Mouse (Mus musculus) right cerebral cortex, postnatal 36 days (tissue): ENCODE measurements at regions not wholly inside any gene's neighbourhood (a gene's known extent, or its start where the extent isn't known, plus 50 kb on each side); places are given as distances from the start of the nearest gene placed in this dataset.
"Not testable (repeated sequence)": the region's sequence is repeated elsewhere in the genome, so short reads cannot be mapped to it uniquely, and the experiment has no call there.

ENCODE experiments used
- DNase-seq, 2 experiments: peaks; one replicate each; pipeline ENCODE4 v3.0.0; 2022; ENCODE audit warnings: low spot score in 2 of 2, mixed read lengths in 1 of 2

DNA sequence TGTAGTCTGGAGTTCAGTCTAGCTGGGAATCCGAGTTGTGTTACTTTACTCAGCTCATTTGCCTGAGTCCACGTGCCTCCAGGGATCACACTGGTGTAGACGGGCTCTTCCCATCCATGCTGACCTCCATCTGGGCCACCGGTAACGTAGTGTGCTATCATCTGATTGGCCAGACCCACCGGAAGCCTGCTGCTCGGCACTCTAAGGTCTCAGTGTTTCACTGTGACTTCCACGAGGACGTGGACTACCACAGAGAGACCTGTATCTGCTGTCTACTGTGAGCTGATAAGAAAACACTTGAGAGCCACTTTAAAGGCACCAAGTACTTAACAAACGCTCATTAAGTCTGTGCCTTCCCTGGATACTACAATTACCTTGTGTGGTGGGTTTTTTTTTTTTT, 262.8 kb upstream of the Nr5a2 start:
- DNase-seq: no peak

DNA sequence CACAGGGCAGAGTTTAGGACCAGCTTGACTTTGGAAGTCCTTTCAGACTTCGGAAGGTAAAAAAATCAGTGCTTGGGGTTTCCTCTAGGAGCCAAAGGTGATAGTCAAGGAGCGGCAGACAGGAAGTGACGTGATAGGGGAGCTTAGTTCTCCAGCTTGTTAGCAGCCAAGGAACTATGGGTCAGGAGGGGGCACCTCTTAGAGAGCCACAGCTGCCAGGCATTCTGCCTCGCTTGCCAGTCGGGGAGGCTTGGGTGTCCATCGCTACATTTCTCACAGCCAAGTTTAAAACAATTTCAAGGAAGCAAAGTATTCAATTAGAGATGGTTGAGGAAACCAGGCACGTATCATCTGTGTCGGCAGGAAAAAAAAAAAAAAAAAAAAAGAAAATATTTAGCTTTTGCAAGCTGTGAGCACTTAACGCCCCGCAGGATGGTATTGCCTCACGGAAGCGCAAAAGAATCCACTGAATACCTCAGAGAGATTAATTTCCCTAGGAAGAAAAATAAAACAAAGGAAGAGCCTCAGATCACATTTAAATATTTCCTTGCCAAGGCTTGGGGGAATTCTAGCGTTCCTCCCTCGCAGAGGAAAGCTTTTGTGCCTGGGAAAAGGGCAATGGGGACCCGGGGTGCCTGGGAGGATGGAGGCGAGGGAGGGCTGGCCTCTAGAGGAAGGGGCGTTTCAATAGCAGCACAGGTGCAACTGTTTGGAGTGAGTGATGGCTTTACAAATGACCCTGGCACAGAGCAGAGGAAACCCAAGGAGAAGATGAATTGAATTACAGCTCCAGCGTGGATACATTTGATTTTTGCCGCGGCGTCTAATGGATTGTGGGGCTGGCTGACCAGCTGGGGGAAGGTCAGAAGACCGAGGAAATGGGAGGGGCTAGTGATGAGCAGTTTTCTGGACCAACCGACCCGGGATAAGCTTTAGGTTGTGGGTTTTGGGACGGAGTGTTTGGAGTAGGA, 261.1 kb upstream of the Nr5a2 start:
- no peak for DNase-seq

DNA sequence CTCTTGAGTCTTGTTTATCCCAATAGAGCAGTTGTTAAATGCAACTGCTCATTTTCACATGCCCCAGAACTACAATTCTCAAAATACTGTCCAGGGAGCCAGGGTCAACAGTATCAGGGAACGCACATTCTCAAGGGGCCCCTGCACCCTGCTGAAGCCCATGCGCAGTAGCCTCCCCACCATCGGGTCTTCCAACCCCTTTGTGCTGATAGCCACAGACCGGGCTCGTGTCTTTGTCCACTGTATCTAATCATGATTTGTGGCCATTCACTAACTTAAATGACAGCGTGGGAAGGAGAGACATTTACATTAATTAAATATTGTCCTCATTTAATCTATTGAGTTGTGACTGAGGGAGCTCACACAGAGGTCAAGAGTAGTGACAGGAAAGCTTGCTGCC, 260.0 kb upstream of the Nr5a2 start:
- no peak for DNase-seq

DNA sequence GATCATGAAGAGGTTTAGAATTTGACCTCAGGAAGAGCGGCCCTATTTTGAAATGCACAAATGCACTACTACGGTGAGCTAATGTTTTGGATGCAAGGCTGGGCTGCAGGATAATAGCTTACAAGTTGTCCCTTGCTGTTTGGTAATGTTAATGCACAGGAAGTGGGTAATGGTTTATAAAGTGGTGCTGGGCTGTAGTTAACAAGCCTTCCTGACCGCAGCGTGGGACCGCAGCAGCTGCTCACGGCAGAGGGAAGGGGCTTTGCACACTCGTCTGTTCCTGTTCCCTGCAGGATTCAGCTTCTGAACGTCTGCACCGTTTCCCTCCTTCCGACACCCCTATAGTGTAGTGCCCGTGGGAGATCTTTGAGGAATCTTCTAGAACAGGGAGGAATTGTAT, 258.4 kb upstream of the Nr5a2 start:
- no peak for DNase-seq

DNA sequence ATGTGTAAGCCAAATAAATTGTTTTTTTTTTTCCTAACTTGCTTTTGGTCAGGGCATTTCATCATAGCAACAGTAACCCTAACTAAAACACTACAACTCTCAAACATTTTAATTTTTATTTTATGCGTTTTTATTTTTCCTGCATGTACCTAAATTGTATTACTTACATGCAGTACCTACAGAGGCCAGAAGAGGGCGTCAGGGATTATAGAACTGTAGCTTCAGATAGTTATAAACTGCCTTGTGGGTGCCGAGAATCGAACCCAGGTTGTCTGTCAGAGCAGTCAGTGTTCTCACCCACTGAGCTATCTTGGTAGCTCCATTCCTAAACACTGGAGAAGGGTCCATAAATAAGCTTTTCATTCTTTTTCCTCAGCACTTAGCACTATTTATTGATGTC, 257.8 kb upstream of the Nr5a2 start:
- DNase-seq: no peak

DNA sequence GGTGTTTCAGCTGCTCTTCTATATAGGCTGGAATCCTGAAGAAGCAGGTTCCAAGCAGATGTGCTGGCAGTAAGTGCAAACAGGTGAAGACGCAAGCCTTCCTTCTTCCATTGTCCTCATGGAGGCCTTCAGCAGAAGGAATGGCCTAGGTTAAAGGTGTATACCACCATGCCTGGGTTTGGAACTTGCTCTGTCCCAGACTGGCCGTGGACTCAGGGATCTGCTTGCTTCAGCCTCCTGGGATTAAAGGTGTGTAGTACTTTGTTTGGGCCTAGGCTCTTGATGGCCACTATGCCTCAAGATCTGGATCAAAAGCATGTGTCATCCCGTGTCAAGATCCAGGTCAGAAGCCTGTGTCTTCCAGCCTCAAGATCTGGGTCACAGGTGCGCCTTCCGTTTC, 257.0 kb upstream of the Nr5a2 start:
- DNase-seq: no peak

DNA sequence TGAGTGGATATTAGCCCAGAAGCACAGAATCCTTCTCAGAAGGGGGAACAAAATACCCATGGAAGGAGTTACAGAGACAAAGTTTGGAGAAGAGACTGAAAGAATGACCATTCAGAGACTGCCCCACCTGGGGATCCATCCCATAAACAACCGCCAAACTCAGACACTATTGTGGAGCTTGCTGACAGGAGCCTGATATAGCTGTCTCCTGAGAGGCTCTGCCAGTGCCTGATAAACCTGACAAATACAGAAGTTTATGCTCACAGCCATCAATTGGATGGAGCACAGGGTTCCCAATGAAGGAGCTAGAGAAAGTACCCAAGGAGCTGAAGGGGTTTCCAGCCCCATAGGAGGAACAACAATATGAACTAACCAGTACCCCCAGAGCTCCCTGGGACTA, 254.1 kb upstream of the Nr5a2 start:
- DNase-seq: not testable (repeated sequence)

DNA sequence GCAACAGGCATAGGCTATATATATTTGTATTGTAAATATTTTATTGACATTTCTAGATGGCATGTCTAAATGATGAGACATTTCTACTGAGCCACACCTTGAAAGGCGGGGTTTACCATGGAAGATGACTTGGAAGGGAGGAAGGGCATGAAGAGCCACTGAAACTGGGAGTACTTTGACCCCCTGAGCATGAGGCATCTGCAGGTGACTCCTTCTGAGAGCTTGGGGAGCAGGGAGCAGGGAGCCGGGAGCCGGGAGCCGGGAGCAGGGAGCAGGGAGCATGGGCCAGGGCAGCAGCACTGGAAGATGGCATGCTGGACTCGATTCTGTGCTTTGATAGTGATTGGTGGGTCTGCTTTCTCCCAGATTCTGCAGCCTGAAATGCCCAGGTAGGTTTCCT, 253.5 kb upstream of the Nr5a2 start:
- DNase-seq: no peak

DNA sequence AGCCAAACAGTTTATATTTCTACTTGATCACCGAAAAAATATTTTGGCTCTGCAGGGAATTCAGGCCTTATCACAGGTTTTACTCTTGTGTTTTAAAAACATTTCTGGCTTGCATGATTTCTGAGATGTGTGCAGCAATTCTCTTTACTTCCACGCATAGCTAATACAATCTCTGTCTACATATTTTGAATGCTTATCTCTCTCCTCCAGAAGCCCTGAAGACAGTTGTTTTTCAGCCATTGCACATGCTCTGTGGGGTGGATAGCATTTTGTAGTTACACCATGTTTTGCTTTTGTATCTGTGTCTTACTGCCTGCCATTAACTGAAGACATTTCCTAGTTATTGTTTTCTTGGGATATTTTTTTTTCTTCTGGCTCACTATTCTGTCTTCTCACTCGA, 252.6 kb upstream of the Nr5a2 start:
- no peak for DNase-seq

DNA sequence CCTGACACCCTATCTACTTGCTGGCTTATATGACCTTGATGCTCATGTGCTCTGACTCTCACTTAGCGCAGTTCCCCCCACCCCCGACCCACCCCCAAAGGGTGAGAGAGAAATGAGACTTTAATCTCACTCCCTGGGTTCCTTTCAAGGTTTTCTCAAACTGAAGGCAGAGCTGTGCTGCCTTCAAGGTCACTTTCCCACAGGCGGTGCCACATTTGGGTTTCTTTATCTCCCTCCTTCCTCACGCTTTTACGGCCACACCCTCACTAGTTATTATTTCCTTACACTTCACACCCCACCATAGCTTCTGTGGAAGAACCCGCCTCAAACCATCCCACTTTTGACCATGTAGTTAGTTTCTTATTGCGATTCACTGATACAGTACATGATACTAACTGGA, 244.1 kb upstream of the Nr5a2 start:
- DNase-seq: no peak

DNA sequence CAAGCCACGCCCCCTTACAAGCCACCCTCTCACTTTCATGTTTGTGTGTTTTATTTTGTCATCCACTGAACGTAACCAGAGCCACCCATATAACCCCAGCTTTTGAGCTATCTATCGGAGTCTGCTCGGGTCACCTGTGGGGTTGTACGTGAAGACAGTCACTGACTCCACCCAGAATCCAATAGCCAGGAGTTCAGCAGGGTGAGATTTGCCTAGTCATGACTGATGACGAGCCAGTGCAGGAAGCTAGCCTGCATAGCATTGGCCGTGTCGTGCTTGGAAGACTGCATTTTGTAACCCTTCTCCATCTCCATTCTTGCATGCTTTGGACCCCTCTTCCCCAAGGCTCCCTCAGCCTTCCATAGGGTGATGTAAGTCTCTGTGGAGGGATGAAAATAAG, 243.3 kb upstream of the Nr5a2 start:
- no peak for DNase-seq

DNA sequence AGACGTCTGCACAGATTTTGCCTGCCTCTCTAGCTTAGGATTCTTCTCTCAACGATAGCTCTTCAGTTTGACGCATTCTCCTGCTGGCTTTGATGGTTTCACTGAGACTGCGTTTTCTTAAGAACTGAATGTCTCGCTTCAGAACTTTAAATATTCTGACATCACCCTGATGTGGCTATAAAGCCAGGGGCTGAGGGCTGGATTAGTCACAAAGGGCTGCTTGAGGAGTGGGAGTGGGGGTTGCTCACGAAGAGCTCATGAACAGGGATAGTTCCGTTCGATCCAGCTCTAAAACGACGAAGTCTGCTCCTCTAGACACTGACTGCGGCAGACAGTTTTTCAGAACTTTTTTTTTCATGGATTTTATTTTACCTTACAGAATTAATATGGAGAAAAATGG, 240.7 kb upstream of the Nr5a2 start:
- DNase-seq: no peak

DNA sequence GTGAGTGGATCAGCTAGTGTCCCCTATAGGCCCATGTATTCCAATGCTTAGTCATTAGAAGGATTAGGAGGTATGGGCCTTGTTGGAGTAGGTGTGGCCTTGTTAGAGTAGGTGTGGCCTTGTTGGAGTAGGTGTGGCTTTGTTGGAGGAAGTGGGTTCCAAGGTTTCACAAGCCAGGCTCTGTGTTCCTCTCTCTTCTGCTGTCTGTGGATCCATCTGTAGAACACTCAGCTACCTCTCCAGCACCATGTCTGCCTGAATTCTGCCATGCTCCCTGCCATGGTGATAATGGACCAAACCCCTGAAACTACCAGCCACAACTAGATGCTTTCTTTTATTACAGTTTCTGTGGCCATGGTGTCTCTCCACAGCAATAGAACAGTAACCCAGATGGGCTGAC, 235.7 kb upstream of the Nr5a2 start:
- no peak for DNase-seq

DNA sequence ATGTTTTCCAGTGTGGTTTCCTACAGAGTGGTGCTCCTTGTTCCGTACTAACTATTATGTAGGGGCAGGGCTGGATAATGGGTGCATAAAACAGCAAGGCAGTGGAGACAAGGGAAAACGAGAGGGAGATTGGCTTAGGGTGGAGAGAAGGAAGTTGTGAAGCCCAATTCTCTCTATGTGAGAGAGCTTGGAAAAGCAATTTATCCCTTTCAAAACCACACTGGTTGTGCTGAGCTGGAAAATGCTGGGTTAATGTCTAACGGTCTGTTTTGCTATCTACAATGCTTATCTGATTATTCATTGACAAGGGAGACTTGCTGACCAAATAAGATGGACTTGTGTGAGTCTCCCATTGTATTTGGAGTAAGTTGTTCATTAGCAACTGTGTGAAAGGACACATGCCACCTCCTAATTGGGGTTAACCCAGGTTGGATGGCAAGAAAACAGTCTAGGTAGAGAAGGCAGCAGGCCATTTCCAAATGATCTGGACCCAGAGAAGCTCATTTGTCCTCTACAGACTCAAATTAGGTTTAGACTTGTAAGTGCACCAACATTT, 234.9 kb upstream of the Nr5a2 start:
- no peak for DNase-seq

DNA sequence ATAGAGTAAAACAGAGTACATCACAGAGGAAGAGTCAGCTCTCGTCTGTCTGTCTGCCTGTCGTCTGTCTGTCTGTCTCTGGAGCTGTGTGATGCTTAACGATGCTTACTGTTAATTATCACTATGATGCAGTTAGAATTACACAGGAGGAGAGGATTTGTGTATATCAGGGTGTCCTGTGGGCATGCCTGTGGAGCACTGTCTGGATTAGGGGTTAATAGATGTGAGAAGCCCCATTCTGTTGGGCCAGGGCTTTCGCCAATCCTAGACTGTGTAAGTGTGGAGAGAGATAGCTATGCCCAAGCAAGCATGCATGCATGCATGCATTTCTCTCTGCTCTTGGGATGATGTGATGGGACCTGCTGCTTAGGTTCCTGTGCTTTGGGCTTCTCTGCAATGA, 218.0 kb upstream of the Nr5a2 start:
- no peak for DNase-seq

DNA sequence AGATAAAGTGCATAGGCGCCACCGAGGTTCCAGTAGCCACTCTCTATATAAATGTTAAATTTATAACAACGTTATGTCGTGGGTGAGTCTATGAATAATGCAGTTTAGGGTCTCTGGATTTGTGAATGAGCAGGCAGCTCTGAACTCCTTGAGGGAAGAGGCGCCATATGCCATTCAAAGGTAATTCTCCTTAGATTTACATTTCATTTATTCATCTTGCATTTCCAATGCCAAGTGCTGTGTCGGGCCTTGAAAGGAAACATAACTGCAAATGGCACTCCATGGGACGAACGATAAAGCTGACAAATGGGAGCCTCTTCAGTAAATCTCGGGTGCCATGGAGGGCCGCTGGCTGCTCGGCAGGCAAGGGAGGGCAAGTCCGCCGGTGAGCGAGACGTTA, 216.4 kb upstream of the Nr5a2 start:
- DNase-seq: no peak

DNA sequence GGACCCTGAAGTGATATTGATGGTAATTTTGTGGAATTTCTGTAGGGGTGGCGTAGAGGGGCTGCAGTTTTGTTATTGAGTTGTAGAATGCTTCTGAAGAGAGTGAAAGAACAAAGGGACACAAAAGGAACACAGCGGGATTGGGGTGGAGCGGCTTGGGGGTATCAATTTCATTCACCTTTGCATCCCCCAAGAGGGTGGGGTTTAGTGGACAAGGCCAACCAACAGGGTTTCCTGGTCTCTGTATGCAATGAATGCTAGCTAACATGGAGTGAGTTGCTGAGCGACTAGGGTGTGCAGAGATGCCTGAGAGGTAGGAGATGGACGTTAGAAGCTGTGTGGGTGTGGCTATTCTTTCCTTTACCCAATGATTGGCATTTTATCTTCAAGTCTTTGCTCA, 213.8 kb upstream of the Nr5a2 start:
- no peak for DNase-seq

DNA sequence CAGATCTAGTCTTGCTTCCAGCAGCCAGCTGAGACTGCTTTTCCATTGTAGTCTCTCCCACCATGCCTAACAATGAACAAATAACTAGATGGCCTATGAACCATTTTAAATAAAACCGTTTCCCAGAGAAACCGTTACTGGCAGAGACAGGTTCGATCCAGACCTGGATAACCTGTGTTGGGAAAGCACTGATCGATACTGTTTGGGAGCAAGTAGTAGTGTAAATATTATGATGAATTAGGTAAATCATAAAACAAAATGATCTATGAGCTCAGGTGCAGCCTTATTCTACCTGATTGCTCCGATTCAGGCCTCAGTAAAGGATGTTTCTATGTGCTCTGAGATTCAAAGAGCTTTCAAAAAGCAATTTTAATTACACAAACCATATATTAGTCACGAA, 211.9 kb upstream of the Nr5a2 start:
- DNase-seq: no peak

DNA sequence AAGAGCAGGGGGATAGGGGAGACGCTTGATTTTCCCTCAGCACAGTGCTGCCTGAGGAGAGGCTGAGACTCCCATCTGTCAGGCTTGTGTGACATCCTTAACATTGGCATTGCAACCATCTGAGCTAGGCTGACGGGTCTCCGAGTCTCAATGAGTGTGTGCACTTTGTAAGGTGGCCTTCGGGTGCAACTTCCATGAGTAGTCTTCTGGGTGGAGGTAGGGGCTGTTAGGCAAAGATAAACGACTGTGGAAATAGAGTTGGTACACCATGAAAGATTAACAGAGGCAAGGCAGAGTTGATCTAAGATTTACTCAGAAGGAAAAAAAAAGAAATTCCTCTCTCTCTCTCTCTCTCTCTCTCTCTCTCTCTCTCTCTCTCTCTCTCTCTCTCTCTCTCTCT, 211.2 kb upstream of the Nr5a2 start:
- DNase-seq: no peak

DNA sequence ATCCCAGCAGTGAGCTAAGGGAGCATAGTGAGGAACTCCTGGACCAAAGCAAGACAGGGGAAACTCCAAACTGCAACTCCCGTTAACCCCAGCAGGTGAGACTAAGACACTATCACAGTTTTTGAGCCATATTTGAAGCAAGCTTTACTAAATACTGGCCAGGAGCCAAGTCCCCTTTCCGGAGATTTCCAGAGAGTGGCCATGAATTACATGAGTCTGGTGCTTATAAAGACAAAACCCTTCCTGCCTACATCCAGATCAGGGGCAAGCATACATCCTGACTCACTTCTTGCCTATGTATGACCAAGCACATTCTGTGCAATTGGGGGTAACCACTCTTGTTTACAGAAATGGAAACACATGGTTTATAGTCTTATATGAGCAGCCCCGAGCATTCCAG, 187.6 kb upstream of the Nr5a2 start:
- no peak for DNase-seq

DNA sequence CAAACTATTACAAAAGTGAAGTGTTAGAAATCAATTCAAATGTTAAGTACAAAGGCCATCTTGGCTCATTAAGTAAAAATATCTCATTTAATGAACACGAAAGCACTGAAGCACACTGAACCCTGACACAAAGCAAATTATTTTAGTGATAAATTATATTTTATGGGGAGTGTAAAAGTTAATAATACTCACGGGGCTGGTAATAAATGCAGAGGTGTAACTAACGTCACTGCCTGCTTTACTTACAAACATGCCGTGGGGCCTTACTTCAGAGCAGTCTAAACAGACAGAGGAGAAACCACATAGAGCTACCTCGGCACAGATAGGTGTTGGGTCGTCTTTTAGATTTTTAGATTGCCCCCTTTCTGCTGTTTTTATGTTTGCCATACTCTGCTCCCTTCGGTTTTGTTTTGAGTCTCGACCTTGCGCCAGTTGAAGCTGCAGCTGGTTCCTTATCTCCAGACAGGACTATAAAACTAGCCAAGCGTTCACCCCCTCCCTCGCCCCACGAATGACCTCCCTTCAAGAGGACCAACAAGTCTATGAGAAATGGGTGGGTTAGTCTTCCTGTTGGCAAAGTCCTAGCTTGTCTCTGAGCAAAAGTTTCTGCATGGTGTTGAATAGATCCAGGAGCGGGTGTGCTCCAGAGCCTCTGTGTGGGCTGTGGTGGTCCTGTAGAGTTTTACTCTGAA, 181.8 kb upstream of the Nr5a2 start:
- no peak for DNase-seq

DNA sequence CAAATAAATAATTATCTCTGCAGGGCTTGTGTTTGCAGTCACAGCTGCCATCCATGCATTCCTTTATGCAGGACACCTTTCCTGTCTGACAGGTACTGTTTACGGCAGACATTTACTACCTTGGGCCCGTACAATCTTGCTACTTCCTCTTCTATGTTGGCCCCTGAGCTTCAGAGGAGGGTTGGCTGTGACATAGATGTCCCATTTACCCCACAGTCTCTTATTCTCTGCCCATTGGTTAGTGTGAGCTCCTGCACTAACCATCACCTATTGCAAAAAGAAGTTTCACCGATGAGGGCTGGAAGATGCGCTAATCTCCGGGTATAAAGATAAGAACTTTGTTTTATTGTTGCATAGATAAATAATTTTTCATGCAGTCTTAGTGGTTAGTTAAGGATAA, 181.1 kb upstream of the Nr5a2 start:
- no peak for DNase-seq

DNA sequence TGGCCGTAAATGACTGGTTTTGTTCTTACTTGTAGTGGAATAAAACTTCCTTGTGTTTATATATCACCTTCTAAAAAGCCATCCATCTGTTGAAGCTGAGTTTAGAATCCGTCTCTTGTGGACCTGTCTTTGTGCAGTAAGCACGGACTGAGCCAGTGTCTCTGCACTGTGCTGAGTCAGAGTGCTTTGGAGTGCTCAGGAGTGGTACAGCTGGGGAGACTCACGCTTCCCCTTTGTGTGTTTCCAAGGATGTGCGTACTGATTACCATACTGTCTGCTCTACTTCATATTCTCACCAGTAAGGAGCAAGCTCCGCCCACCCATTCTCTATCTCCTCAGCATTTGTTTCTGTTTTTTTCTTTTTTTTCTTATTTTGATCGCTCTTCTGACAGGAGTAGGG, 175.9 kb upstream of the Nr5a2 start:
- peak; percentile 24 to 41 for DNase-seq
